Mouse (Mus musculus) kidney, adult 2 months (tissue): ENCODE measurements at regions not wholly inside any gene's neighbourhood (a gene's known extent, or its start where the extent isn't known, plus 50 kb on each side); places are given as distances from the start of the nearest gene placed in this dataset.

Experiments used
- CTCF ChIP-seq: fragments of 200-500 bp; conservative IDR thresholded peaks from 2 replicates; pipeline ENCODE4 v1.5.1; 2011; ENCODE audit warnings: low read depth, mild to moderate bottlenecking, control low read depth, low read length, moderate library complexity, mixed read lengths; ENCODE audit not compliant: insufficient read depth, insufficient read length
- POLR2A ChIP-seq: fragments of 200-500 bp; IDR thresholded peaks from one replicate; pipeline ENCODE4 v1.6.1; 2011; ENCODE audit warnings: low read depth, low read length, control low read depth

GRCm38 (mm10) chr3:152004411-152004955 lies 161.5 kb downstream of the Gipc2 start:
- no peak for TF ChIP-seq CTCF
- no peak for TF ChIP-seq POLR2A
